Mouse (Mus musculus) CD4-positive helper T cell, adult 2 months (primary cell): ENCODE measurements around the gene Anxa6.

Source experiments
- DNase-seq: peaks from one replicate; pipeline ENCODE4 v3.0.0-alpha.2; 2012; ENCODE audit warnings: low read depth, missing footprints, low spot score

Gene Anxa6

GRCm38 (mm10) chr11:54929744-54930143 lies 103.5 kb downstream of the Anxa6 start:
- DNase-seq = no peak

DNA sequence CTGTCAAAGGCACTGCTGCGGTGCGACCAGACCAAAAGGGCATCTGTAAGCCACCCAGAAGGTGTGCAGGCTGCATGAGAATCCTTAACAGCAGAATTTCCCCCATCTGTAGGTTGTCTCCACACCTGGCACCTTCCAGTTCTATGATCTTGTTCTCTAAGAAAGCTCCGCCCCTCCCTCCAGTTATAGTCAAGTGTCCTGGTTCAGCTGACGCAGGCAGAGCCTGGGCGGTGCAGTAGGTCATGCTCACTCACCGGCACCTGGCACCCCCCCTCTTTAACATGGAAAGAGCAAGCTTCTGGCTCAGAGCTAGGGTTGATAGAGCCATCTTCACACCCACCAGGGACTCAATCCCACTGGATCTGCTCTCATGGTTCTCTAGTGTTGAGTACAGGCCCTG lies 104.0 kb downstream of the Anxa6 start:
- DNase-seq = no peak
